Mouse (Mus musculus) C2C12 (cell line): ENCODE data around the gene Aaas.

Experiments used
- CEBPB ChIP-seq: IDR thresholded peaks from one replicate; pipeline ENCODE4 v1.6.1; 2011; ENCODE audit warnings: low read depth, mild to moderate bottlenecking, control low read depth, moderate library complexity
- CTCF ChIP-seq: IDR thresholded peaks from one replicate; pipeline ENCODE4 v1.5.1; 2011; ENCODE audit not compliant: control insufficient read depth, insufficient read depth, insufficient read length
- MYOG ChIP-seq: IDR thresholded peaks from one replicate; pipeline ENCODE4 v1.6.1; 2011; ENCODE audit not compliant: control insufficient read depth, insufficient read length; ENCODE audit errors: extremely low read depth

DNA sequence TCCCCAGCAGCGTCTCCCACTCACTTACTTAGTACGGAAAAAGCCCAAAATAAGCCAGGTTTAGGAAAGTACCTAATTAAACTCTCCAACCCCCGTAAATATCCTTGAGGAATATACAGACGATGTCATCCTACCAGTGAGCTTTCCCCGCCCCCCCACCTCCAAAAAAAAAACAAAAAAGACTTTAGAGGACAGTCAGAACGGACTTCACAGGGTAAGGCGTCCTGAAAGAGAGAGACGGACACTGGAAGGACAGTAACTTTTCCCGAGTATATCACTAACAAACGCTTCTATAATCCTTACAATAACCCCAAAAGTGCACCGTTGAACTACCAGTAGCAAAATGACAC is 346 bp upstream of the Aaas start:
- TF ChIP-seq CTCF (no peak), CEBPB (no peak), MYOG (no peak)
